Mouse (Mus musculus): Measurements from ENCODE around the gene Pdia3. TPM values are rescaled to one million over a fixed set of nuclear protein-coding genes. Genes with fewer than 3 reads are reported as not detected.
"Not testable (repeated sequence)": the region's sequence is repeated elsewhere in the genome, so short reads cannot be mapped to it uniquely, and the experiment has no call there.

Gene Pdia3
- polyA plus RNA-seq (2015; fragmentation: Nextera tagmentation; extraction: Ambion mirVana) = 657 and 685 TPM in 2 replicates

DNA sequence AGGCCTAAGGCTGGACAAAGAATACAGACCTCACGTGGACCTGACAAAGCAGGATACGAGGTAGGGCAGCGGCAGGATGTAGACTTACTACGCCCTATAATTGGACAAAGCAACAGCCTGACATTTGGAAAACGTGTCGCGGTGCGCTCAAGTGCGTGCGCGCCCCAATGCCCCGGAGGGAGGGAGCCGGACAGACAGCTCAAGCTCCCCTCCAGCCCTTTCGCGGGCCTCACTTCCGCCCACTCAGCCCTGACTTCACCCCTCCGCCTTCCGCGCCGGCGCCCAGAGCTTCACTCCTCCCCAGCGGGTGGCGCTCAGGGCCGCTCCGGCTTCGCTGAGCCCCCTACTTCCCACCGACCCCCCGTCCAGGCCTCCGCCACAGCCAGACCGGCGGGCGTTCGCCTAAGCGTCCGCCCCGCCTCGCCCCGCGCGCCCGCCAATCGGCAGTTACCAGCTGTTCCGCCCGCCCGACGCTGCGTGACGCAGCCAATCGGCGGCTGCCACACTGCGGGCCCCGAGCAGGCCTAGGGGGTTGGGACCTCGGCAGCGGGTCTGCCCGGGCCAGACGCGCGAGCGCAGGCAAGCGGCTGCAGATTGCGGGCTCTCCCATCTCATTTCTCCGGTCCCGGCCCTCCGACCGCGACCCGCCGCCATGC, at the start of gene Pdia3, which contains the start of gene Catsper2:
Pdia3 (plus strand) TSS at position 389 of the 656 bp plus-strand sequence.
Catsper2 (minus strand) TSS at position 406 of the 656 bp plus-strand sequence.
- Histone ChIP-seq H3K36me3 (peaks cover 16% of the 10 kb centered on the region), H3K9me3 (no peaks in the 10 kb centered on the region)
- WGBS = under 1% methylated on average over 65 of the region's 68 CpGs

DNA sequence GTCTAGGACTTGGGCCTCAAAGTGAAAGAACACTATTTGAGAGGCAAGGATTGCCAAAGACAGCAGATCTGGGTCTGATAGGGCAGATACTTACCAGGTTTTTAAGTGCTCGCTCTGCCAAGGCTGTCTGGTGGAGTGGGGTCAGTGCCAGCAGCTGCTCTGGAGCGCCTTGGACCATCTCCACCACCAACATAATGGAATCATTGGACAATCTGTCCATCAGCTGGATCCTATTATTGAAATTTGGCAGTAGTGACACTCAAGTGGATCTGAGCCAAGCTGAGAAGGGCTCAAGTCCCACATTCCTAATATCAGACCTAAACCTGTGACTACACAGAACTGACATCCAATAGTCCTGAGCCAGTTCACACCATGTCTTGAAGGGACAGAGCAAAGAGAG, 44.7 kb upstream of the Pdia3 start:
- Histone ChIP-seq H3K27ac (no peak overlapping the region), H3K9me3 (no peaks in the 10 kb centered on the region), H3K27me3 (no peaks in the 10 kb centered on the region), H3K4me3 (no peak overlapping the region), H3K36me3 (no peaks in the 10 kb centered on the region), H3K4me1 (no peaks in the 10 kb centered on the region), H3K4me2 (no peak overlapping the region), H3K9ac (no peak overlapping the region)
- no peak for ATAC-seq (ENCODE audit: insufficient number of reproducible peaks, insufficient read depth, low FRiP score, low TSS enrichment, low read depth)
- 72% methylated on average over 2 of the region's 2 CpGs for WGBS

More for the DNA sequence above, at the start of gene Pdia3, which contains the start of gene Catsper2:
- H3K9ac ChIP-seq = peak within 1 kb of the TSS; percentile 98
- peak within 1 kb of the TSS; percentile 73 for H3K4me3 ChIP-seq
- H3K27ac ChIP-seq = peak within 1 kb of the TSS; percentile 95
- ATAC-seq (ENCODE audit: insufficient number of reproducible peaks, insufficient read depth, low FRiP score, low TSS enrichment, low read depth) = peak; percentile 100
- H3K4me1 ChIP-seq = peaks cover 21% of the 10 kb centered on the region
- no peaks in the 10 kb centered on the region for H3K27me3 ChIP-seq
- peak within 1 kb of the TSS; percentile 68 for H3K4me2 ChIP-seq

DNA sequence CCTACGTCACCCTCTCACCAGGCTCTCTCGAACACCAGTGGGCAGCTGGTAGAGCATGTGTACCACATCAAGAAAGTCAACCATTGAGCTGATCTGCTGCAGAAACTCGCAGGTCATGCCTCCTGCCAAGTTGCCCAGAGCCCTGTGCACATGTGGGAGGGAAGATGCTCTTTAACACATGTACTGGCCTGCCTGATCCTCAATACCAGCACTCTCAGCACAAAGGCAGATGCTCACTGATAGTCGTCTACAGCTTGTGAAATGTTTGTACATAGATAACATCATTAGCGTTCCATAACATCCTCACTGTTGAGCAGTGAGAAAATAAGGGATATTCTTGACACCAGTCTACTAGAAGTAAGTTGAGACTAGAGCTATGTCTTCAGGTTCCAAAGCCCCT, 42.7 kb upstream of the Pdia3 start:
- no peaks in the 10 kb centered on the region for H3K36me3 ChIP-seq
- H3K27ac ChIP-seq = no peak overlapping the region
- H3K9me3 ChIP-seq = no peaks in the 10 kb centered on the region
- H3K9ac ChIP-seq = no peak overlapping the region
- WGBS = 74% methylated on average over 5 of the region's 5 CpGs
- no peak for ATAC-seq (ENCODE audit: insufficient number of reproducible peaks, insufficient read depth, low FRiP score, low TSS enrichment, low read depth)
- no peaks in the 10 kb centered on the region for H3K27me3 ChIP-seq
- no peaks in the 10 kb centered on the region for H3K4me1 ChIP-seq
- H3K4me2 ChIP-seq = no peak overlapping the region
- H3K4me3 ChIP-seq = no peak overlapping the region

DNA sequence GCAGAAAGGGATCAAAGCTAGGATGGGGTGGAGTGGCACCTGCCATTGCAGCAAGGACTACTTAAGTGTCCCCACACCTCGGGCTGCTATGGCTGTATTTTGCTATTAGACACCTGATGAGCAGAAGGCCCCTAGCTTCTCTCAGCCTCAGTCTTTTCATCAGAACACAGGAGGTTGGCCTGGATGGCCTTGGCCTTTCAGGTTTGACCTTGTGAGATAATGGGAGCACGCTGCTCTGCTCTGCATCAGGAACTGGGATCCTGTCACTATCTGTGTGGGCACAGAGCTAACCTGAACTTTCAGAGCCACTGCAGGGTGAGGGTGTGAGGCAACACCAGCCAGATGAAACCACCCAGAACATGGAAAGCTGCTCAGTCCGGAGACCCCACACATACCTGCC, 41.3 kb upstream of the Pdia3 start:
- Histone ChIP-seq H3K4me2 (no peak overlapping the region), H3K27ac (no peak overlapping the region), H3K36me3 (no peaks in the 10 kb centered on the region), H3K9ac (no peak overlapping the region), H3K4me3 (no peak overlapping the region), H3K4me1 (peaks cover 11% of the 10 kb centered on the region; the same call in 1 of the 2 replicates), H3K9me3 (no peaks in the 10 kb centered on the region), H3K27me3 (no peaks in the 10 kb centered on the region)
- WGBS = 83% methylated on average over 3 of the region's 3 CpGs
- ATAC-seq (ENCODE audit: insufficient number of reproducible peaks, insufficient read depth, low FRiP score, low TSS enrichment, low read depth) = no peak

DNA sequence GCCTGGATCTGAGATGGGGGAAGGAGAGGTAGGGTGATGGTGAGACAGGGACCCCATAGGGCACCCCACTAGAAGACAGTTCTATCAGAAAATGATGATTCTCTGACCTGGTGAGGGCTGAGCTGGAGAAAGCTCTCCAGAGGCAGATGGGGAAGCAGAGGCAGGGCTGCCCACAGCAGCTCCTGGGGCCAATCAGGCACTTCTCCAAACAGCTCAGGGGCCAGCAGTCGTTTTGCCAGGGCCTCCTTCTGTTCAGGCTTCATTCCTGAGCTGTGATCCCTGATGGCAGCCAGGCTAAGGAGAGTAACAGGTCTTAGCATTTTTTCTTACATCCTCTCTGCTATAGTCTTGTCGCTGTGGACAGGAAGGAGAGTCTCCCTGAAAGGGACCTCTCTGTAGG, 38.8 kb upstream of the Pdia3 start:
- H3K27me3 ChIP-seq = no peaks in the 10 kb centered on the region
- H3K4me1 ChIP-seq = peaks cover 13% of the 10 kb centered on the region; the same call in 1 of the 2 replicates
- ATAC-seq (ENCODE audit: insufficient number of reproducible peaks, insufficient read depth, low FRiP score, low TSS enrichment, low read depth) = no peak
- H3K9me3 ChIP-seq = no peaks in the 10 kb centered on the region
- H3K4me2 ChIP-seq = no peak overlapping the region
- WGBS = 56% methylated on average over 2 of the region's 2 CpGs
- H3K9ac ChIP-seq = no peak overlapping the region
- H3K4me3 ChIP-seq = no peak overlapping the region
- no peak overlapping the region for H3K27ac ChIP-seq
- H3K36me3 ChIP-seq = no peaks in the 10 kb centered on the region

DNA sequence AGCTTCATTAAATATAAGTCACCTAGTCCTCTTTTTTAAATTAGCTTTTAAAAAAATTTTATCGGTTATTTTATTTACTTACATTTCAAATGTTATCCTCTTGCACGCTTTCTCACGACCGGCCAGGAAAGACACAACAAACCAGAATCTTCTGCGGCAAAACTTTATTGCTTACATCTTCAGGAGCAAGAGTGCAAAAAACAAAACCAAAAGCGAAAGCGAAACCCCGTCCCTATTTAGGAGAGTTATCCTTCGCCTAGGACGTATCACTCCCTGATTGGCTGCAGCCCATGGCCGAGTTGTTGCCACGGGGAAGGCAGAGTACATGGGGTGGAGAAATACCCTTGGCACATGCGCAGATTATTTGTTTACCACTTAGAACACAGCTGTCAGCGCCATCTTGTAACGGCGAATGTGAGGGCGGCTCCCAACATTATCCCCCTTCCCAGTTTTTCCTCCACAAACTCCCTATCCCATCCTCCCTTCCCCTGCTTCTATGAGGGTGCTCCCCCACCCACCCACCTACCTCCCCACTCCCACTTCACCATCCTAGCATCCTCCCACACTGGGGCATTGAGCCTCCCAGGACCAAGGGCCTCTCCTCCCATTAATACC, 26.5 kb upstream of the Pdia3 start, which contains the start of gene Strc:
Strc (minus strand) TSS at position 208 of the 615 bp plus-strand sequence.
- 93% methylated on average over 17 of the region's 17 CpGs for WGBS
- H3K9me3 ChIP-seq; H3K27me3 ChIP-seq; H3K4me3 ChIP-seq; H3K27ac ChIP-seq; ATAC-seq (ENCODE audit: insufficient number of reproducible peaks, insufficient read depth, low FRiP score, low TSS enrichment, low read depth); H3K4me2 ChIP-seq; H3K36me3 ChIP-seq; H3K9ac ChIP-seq; H3K4me1 ChIP-seq: not testable (repeated sequence)

DNA sequence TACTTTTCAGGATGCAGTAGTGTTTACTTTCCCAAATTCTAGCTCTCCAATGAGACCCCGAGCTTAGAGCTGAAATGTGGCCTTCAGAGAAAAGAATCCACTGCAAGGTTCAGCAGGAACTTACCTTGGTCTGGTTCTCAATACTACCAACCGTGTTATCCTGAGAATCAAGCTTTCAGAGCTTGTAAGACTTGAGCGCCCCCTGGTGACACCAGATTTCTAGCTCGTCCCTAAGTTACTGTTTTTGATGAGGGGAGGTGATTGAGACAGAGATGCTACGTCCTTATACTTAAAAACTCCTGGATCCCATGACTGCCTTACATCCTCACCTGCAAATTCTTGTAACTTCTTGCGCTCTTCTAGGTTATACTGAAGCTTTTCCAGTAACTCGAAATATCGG, 17.0 kb upstream of the Pdia3 start:
- no peaks in the 10 kb centered on the region for H3K36me3 ChIP-seq
- no peak overlapping the region for H3K4me2 ChIP-seq
- no peak overlapping the region for H3K27ac ChIP-seq
- WGBS = 12% methylated on average over 8 of the region's 8 CpGs
- no peak overlapping the region for H3K4me3 ChIP-seq
- H3K9ac ChIP-seq = no peak overlapping the region
- H3K9me3 ChIP-seq = no peaks in the 10 kb centered on the region
- no peak for ATAC-seq (ENCODE audit: insufficient number of reproducible peaks, insufficient read depth, low FRiP score, low TSS enrichment, low read depth)
- no peaks in the 10 kb centered on the region for H3K4me1 ChIP-seq
- no peaks in the 10 kb centered on the region for H3K27me3 ChIP-seq

DNA sequence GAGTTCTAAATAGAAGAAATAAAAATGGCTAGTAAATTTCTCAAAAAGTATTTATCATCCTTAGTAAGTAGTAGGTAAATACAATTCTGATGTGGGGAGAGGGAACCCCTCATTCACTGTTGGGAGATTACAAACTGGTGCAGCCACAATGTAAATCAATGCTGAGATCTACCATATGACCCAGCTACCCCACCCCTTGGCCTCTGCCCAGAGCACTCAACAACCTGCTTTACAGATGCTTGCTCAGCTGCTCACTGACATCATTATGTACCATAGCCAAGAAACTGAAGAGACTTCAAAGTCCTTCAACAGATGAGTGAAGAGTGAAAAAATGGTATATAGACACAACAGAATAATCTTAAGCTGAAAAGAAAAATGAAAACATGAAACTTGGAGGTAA, 10.3 kb upstream of the Pdia3 start:
- no peak overlapping the region for H3K4me3 ChIP-seq
- no peak for ATAC-seq (ENCODE audit: insufficient number of reproducible peaks, insufficient read depth, low FRiP score, low TSS enrichment, low read depth)
- no peak overlapping the region for H3K4me2 ChIP-seq
- H3K36me3 ChIP-seq = no peaks in the 10 kb centered on the region
- no peaks in the 10 kb centered on the region for H3K27me3 ChIP-seq
- no peaks in the 10 kb centered on the region for H3K4me1 ChIP-seq
- no peak overlapping the region for H3K27ac ChIP-seq
- H3K9ac ChIP-seq = no peak overlapping the region
- no peaks in the 10 kb centered on the region for H3K9me3 ChIP-seq

DNA sequence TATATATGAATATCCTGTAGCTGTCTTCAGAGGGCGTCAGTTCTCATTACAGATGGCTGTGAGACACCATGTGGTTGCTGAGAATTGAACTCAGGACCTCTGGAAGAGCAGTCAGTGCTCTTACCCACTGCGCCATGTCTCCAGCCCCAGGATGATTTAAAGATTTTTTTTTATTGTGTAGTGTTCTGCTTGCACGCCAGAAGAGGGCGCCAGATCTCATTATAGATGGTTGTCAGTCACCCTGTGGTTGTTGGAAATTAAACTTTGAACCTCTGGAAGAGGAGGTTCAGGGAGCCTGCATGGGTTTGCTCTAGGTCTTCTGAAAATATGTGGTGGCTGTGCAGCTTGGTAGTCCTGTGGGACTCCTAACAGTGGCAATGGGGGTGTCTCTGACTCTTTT, 5.4 kb upstream of the Pdia3 start:
- H3K27ac ChIP-seq = no peak overlapping the region
- no peaks in the 10 kb centered on the region for H3K27me3 ChIP-seq
- no peak overlapping the region for H3K9ac ChIP-seq
- ATAC-seq (ENCODE audit: insufficient number of reproducible peaks, insufficient read depth, low FRiP score, low TSS enrichment, low read depth) = no peak
- 29% methylated on average over 4 of the region's 4 CpGs for WGBS
- no peaks in the 10 kb centered on the region; the same call in 1 of the 2 replicates for H3K4me1 ChIP-seq
- H3K4me3 ChIP-seq = no peak overlapping the region
- no peak overlapping the region for H3K4me2 ChIP-seq
- H3K36me3 ChIP-seq = no peaks in the 10 kb centered on the region
- no peaks in the 10 kb centered on the region for H3K9me3 ChIP-seq

DNA sequence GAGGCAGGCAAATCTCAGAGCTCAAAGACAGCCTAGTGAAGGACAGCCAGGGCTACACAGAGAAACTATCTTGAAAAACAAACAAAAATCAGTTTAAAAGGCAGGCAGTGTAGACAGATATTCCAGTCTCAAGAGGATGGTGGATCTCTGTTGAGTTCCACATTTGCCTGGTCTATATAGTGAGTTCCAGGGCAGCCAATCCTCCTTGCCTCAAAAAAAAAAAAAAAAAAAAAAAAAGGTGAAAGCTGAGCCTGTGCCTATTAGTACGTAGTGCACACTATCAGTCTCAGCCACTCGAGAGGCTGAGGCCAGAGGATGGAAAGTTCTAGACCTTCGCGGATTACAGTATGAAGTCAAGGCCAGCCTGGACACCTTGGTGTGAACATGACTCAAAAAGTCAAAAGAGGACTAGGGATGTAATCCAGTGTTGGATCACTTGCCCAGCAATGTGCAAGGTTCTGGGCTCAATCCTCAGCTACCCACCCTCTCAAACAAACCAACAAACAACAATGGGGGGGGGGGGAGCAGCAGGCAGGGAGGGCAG, 660 bp upstream of the Pdia3 start:
- peaks cover 21% of the 10 kb centered on the region for H3K4me1 ChIP-seq
- peak overlapping the region; percentile 95 for H3K27ac ChIP-seq
- ATAC-seq (ENCODE audit: insufficient number of reproducible peaks, insufficient read depth, low FRiP score, low TSS enrichment, low read depth) = 0 out of 2 replicates have a peak, but pooled peaks have one; percentile 0
- 12% methylated on average over 4 of the region's 4 CpGs for WGBS
- peak overlapping the region; percentile 68 for H3K4me2 ChIP-seq
- H3K36me3 ChIP-seq = peaks cover 10% of the 10 kb centered on the region
- H3K9me3 ChIP-seq = no peaks in the 10 kb centered on the region
- H3K27me3 ChIP-seq = no peaks in the 10 kb centered on the region
- peak overlapping the region; percentile 73 for H3K4me3 ChIP-seq
- peak overlapping the region; percentile 98 for H3K9ac ChIP-seq

DNA sequence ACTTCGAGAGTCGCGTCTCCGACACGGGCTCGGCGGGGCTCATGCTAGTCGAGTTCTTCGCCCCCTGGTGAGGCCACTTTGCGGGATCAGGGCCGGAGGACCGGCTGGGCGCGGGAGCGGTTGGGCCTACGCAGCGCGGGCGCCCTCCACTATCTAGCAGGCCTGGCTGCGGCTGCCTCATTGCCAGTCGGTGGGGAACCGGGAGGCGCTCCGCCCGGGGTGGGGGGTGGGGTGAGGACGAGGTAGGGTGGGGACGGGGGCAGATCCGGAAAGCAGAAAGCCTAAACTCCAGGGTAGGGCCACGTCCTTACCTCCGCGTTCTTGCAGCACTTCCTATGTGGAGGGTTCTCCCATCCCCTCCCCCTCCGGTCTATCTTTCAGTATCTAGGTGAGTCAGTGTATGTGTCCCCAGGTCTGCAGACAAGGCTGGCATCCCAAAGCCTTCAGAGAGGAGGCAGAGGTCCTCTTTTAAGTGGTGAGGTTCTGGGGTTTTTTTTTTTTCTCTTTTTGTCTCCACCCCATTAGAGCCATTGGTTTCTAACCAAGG, 637 bp downstream of the Pdia3 start:
- H3K4me1 ChIP-seq = peaks cover 24% of the 10 kb centered on the region
- peak overlapping the region; percentile 73 for H3K4me3 ChIP-seq
- peak overlapping the region; percentile 98 for H3K9ac ChIP-seq
- H3K9me3 ChIP-seq = no peaks in the 10 kb centered on the region
- H3K36me3 ChIP-seq = peaks cover 21% of the 10 kb centered on the region
- peak overlapping the region; percentile 68 for H3K4me2 ChIP-seq
- no peaks in the 10 kb centered on the region for H3K27me3 ChIP-seq
- under 1% methylated on average over 32 of the region's 32 CpGs for WGBS
- H3K27ac ChIP-seq = peak overlapping the region; percentile 95
- ATAC-seq (ENCODE audit: insufficient number of reproducible peaks, insufficient read depth, low FRiP score, low TSS enrichment, low read depth) = peak; percentile 50

All from embryonic facial prominence, embryonic 13.5 days (tissue).